Mouse (Mus musculus): ENCODE data around the gene Phf12.

- TF ChIP-seq CTCF (IDR thresholded peaks at IDR 0.05; ENCODE audit: borderline replicate concordance, insufficient read depth, low read length) (no peak), POLR2A (IDR thresholded peaks at IDR 0.05; ENCODE audit: low read depth, low read length) (no peak)
Observed at GRCm38 (mm10) chr11:78065906-78066305, 83.4 kb downstream of the Phf12 start.
